Mouse (Mus musculus): ENCODE measurements around the gene Adamtsl2. TPM values are rescaled to one million over a fixed set of nuclear protein-coding genes. Genes with fewer than 3 reads are reported as not detected.

Gene Adamtsl2
- polyA plus RNA-seq, 1 experiment from 2014 or later = 3.8 TPM

DNA sequence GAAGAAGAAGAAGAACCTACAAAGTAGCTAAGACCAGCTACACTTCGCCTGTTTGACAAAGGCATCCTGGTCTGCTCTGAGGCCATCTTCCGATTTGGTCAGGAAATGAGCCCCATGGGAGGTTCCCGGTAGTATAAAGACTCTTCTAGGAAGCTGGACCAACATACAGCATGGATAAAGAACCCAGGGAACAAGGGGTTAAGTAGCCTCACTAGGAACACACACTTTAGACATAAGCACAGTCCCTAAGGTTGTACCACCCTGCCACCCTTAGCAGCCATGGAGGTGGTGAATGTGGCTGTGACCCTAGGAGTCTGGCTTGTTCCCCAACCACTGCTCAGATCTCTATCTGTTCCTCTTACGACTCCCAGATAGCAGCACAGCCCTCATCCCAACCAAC lies 59.2 kb downstream of the Adamtsl2 start:
- no peak for ATAC-seq (ENCODE audit: insufficient number of reproducible peaks, low FRiP score, low TSS enrichment, low read depth)
- Histone ChIP-seq H3K9me3 (replicated peaks) (no peaks in the 10 kb centered on the region), H3K36me3 (no peaks in the 10 kb centered on the region), H3K27me3 (peaks cover 48% of the 10 kb centered on the region), H3K4me2 (replicated peaks) (no peak overlapping the region), H3K27ac (replicated peaks) (no peak overlapping the region), H3K9ac (no peak overlapping the region), H3K4me3 (replicated peaks) (no peak overlapping the region), H3K4me1 (peaks cover 10% of the 10 kb centered on the region)
- WGBS = 58% methylated on average over 4 of the region's 4 CpGs

DNA sequence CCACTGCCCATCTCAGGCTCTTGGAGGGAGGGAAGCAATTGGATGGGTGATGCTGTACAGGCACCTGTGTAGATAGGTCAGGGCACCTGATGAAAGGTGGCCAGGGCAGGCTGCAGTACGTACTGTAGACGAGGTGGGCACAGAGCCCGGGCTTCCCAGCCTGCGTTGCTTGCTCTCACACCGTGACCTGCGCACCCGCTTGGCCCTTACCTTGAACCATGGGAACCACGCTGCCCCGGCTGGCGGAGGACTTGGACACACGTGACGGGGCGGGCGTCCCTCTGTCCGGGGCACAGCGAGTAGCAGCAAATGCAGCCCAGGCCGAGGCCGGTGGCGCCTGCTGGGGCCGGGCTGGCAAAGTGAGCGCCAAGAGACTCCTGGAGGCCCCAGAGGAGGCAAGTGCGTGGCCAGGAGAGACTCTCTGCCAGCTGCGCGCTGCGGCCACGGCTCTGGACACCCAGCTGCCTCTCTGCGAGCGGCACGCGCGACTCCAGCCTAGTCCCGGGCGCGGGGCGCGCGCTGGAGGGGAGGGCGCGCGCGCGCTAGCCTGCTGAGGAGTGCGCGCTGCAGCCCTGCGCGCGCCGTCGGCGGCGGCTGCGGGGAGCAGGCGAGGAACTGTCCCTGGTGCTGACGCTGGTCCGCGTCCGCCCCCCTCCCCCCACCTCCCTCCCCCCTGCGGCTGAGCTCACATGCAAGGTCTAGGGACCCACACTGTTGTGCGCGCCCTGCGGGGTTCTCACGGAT lies 62.9 kb downstream of the Adamtsl2 start, which contains the start of gene Fam163b:
Gene Fam163b, minus strand, starts transcription at position 542 of the 744 bp plus-strand sequence.
- WGBS = 1% methylated on average over 58 of the region's 62 CpGs
- H3K9ac ChIP-seq = no peak within 1 kb of the TSS
- peaks cover 10% of the 10 kb centered on the region for H3K4me1 ChIP-seq
- H3K27me3 ChIP-seq = peaks cover 43% of the 10 kb centered on the region
- ATAC-seq (ENCODE audit: insufficient number of reproducible peaks, low FRiP score, low TSS enrichment, low read depth) = peak; percentile 29; the same call in 1 of the 2 replicates
- peak within 1 kb of the TSS; percentile 41 for H3K4me3 ChIP-seq (replicated peaks)
- H3K27ac ChIP-seq (replicated peaks) = no peak within 1 kb of the TSS
- H3K36me3 ChIP-seq = no peaks in the 10 kb centered on the region
- no peaks in the 10 kb centered on the region for H3K9me3 ChIP-seq (replicated peaks)
- peak within 1 kb of the TSS; percentile 90 for H3K4me2 ChIP-seq (replicated peaks)

DNA sequence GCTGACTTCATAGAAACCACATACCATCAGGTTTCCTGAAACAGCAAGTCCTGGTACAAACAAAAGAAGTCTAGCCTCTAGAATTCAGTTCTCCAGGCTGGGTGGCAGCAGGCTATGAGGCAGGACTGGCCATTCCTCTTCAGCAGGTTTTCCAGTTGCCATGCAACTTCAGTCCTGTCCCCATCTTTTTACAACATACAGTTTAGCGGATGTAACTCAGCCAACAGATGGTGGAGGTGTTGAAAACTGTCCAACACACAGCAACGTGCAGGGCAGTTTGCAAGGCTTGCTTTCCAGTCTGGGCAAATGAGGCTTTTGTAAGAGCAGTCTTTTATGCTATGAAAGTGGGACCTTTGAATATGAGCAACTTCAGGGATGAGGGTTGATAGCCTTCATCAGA lies 65.8 kb downstream of the Adamtsl2 start:
- peaks cover 10% of the 10 kb centered on the region for H3K4me1 ChIP-seq
- H3K36me3 ChIP-seq = no peaks in the 10 kb centered on the region
- H3K9me3 ChIP-seq (replicated peaks) = no peaks in the 10 kb centered on the region
- no peak overlapping the region for H3K9ac ChIP-seq
- H3K27ac ChIP-seq (replicated peaks) = no peak overlapping the region
- no peak overlapping the region for H3K4me3 ChIP-seq (replicated peaks)
- 65% methylated on average over 2 of the region's 2 CpGs for WGBS
- peaks cover 30% of the 10 kb centered on the region for H3K27me3 ChIP-seq
- no peak overlapping the region for H3K4me2 ChIP-seq (replicated peaks)
- ATAC-seq (ENCODE audit: insufficient number of reproducible peaks, low FRiP score, low TSS enrichment, low read depth) = no peak

DNA sequence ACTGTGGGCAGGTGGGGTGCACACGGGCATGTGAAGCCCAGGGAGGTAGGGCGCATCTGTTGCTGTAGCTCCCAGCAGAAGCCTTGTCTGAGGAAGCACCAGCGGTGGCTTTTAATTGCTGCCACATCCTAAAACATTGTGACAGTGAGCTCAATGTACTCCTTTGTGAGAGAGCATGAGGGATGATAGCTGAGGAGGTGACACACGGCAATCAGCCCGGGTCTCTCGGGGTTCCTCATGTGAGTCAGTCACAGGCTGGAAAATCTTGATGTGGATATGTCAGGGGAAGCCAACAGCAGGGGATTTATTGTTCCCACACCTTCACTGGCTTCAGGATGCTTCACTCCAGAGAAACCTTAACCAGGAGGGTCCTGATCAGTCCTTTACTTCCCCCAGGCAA lies 67.7 kb downstream of the Adamtsl2 start:
- no peak for ATAC-seq (ENCODE audit: insufficient number of reproducible peaks, low FRiP score, low TSS enrichment, low read depth)
- Histone ChIP-seq H3K9ac (no peak overlapping the region), H3K4me1 (peaks cover 9% of the 10 kb centered on the region), H3K4me2 (replicated peaks) (no peak overlapping the region), H3K36me3 (no peaks in the 10 kb centered on the region), H3K27ac (replicated peaks) (no peak overlapping the region), H3K27me3 (peaks cover 13% of the 10 kb centered on the region), H3K4me3 (replicated peaks) (no peak overlapping the region), H3K9me3 (replicated peaks) (no peaks in the 10 kb centered on the region)
- 73% methylated on average over 6 of the region's 6 CpGs for WGBS

DNA sequence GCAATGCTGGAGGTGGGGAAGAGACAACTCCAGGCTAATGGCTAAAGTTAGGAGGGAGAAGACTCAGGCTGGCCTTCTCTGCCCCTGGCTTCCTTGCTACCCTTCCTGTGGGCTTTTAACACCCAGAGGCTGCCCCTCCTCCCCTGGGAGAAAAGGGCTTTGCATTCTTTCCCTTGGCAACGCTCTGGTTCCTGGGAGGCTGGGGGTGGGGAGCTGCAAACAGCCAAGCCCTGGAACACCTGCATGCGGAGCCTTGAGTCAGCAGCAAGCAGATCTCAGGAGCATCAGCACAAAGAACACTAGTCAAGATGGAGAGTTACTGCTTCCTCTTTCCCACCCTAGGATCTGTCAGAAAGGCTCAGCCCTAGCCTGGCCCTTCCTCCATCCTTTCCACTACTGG lies 70.3 kb downstream of the Adamtsl2 start:
- ATAC-seq (ENCODE audit: insufficient number of reproducible peaks, low FRiP score, low TSS enrichment, low read depth) = no peak
- H3K27ac ChIP-seq (replicated peaks) = no peak overlapping the region
- no peaks in the 10 kb centered on the region for H3K27me3 ChIP-seq
- H3K4me1 ChIP-seq = no peaks in the 10 kb centered on the region
- H3K4me3 ChIP-seq (replicated peaks) = no peak overlapping the region
- 26% methylated on average over 2 of the region's 2 CpGs for WGBS
- no peak overlapping the region for H3K4me2 ChIP-seq (replicated peaks)
- H3K9me3 ChIP-seq (replicated peaks) = no peaks in the 10 kb centered on the region
- no peaks in the 10 kb centered on the region for H3K36me3 ChIP-seq
- H3K9ac ChIP-seq = no peak overlapping the region

DNA sequence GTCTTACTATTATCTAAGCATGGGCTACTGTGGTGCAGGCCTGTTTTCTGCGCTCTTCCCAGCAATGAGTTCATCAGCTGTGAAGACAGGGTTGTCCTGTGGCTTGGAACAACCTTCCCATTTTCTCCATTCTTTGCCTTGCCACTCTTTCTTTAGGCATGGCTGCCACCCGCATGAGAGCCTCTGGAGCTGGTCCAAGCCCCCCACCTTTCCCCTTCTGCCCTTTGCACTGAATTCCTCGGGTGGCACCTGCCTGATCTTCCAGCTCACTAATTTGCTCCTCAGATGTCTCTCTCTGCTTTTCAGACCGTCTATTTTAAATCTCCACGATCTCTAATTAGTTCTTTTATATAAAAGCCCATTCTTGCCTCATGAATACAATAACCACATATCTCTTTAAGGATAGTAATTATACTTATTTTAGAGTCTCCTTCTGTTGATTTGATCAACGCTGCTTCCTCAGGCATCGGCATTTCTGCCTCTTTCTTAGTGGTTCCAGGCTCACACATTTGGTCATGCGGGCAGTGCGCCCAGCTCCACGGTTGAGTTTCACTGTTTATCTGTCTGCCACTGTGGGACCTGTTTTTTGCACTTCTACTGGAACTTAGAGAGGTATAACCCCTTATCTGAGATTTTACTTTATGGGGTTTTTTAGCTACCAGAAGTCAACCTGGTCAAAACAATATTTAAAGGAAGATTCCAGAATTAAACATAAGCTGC lies 75.4 kb downstream of the Adamtsl2 start:
- Histone ChIP-seq H3K9ac (no peak overlapping the region), H3K4me3 (replicated peaks) (no peak overlapping the region), H3K4me2 (replicated peaks) (no peak overlapping the region), H3K4me1 (no peaks in the 10 kb centered on the region), H3K27ac (replicated peaks) (no peak overlapping the region), H3K9me3 (replicated peaks) (no peaks in the 10 kb centered on the region), H3K36me3 (no peaks in the 10 kb centered on the region), H3K27me3 (no peaks in the 10 kb centered on the region)
- WGBS = 74% methylated on average over 10 of the region's 10 CpGs
- no peak for ATAC-seq (ENCODE audit: insufficient number of reproducible peaks, low FRiP score, low TSS enrichment, low read depth)

DNA sequence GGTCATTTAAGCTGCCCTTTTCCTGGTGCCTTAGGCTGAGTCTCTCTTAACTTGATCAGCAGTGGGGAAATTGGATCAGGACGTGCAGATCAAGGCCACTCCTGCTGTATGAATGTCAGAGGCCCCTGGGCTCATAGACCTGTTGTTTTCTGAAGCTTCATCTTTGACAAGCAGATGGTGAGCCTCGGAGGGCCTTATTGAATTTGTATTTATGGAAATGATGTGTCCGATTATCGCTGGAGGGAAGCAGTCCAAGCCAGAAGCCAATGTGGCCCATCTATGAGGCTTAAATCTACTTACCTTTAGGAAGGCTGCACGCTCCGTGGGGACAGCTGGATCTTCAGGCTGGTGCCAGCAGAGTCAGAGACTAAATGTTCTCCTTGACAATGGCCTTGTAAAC lies 77.4 kb downstream of the Adamtsl2 start:
- Histone ChIP-seq H3K36me3 (no peaks in the 10 kb centered on the region), H3K27me3 (no peaks in the 10 kb centered on the region), H3K4me2 (replicated peaks) (no peak overlapping the region), H3K4me1 (no peaks in the 10 kb centered on the region), H3K9ac (no peak overlapping the region), H3K27ac (replicated peaks) (no peak overlapping the region), H3K9me3 (replicated peaks) (no peaks in the 10 kb centered on the region), H3K4me3 (replicated peaks) (no peak overlapping the region)
- WGBS = 64% methylated on average over 6 of the region's 6 CpGs
- ATAC-seq (ENCODE audit: insufficient number of reproducible peaks, low FRiP score, low TSS enrichment, low read depth) = no peak

Other genes with a start within 250 kb of the Adamtsl2 start
- not detected in 2 replicates for gene Abo, start 214.4 kb upstream of the Adamtsl2 start, polyA plus RNA-seq (2015; fragmentation: Nextera tagmentation; extraction: Ambion mirVana)
- gene Surf6, start 176.5 kb upstream of the Adamtsl2 start, polyA plus RNA-seq (2015; fragmentation: Nextera tagmentation; extraction: Ambion mirVana) = 28.4 and 28.8 TPM in 2 replicates
- gene Med22, start 168.7 kb upstream of the Adamtsl2 start, polyA plus RNA-seq (2015; fragmentation: Nextera tagmentation; extraction: Ambion mirVana) = 52.4 and 56.4 TPM in 2 replicates
- gene Rpl7a, start 168.6 kb upstream of the Adamtsl2 start, polyA plus RNA-seq (2015; fragmentation: Nextera tagmentation; extraction: Ambion mirVana) = 584 and 598 TPM in 2 replicates
- gene Surf2, start 163.0 kb upstream of the Adamtsl2 start, polyA plus RNA-seq (2015; fragmentation: Nextera tagmentation; extraction: Ambion mirVana) = 38.2 TPM in 2 replicates
- 58.4 and 60.4 TPM in 2 replicates for gene Surf1, start 162.8 kb upstream of the Adamtsl2 start, polyA plus RNA-seq (2015; fragmentation: Nextera tagmentation; extraction: Ambion mirVana)
- gene Surf4, start 145.5 kb upstream of the Adamtsl2 start, polyA plus RNA-seq (2015; fragmentation: Nextera tagmentation; extraction: Ambion mirVana) = 265 and 273 TPM in 2 replicates
- 0.07 and 0.14 TPM in 2 replicates for gene Stkld1, start 145.3 kb upstream of the Adamtsl2 start, polyA plus RNA-seq (2015; fragmentation: Nextera tagmentation; extraction: Ambion mirVana)
- 43.2 and 48.6 TPM in 2 replicates for gene Rexo4, start 115.0 kb upstream of the Adamtsl2 start, polyA plus RNA-seq (2015; fragmentation: Nextera tagmentation; extraction: Ambion mirVana)
- gene Adamts13, start 106.0 kb upstream of the Adamtsl2 start, polyA plus RNA-seq (2015; fragmentation: Nextera tagmentation; extraction: Ambion mirVana) = 0.12 and 0.25 TPM in 2 replicates
- 72.7 and 82.7 TPM in 2 replicates for gene Cacfd1, start 69.5 kb upstream of the Adamtsl2 start, polyA plus RNA-seq (2015; fragmentation: Nextera tagmentation; extraction: Ambion mirVana)
- gene Slc2a6, start 51.4 kb upstream of the Adamtsl2 start, polyA plus RNA-seq (2015; fragmentation: Nextera tagmentation; extraction: Ambion mirVana) = 0.91 and 1.1 TPM in 2 replicates
- 63.7 and 71.1 TPM in 2 replicates for gene Mymk, start 7.2 kb upstream of the Adamtsl2 start, polyA plus RNA-seq (2015; fragmentation: Nextera tagmentation; extraction: Ambion mirVana)
- gene Fam163b, start 63.1 kb downstream of the Adamtsl2 start, polyA plus RNA-seq (2015; fragmentation: Nextera tagmentation; extraction: Ambion mirVana) = 0.12 and 0.31 TPM in 2 replicates
- 0.55 and 1.1 TPM in 2 replicates for gene Dbh, start 85.9 kb downstream of the Adamtsl2 start, polyA plus RNA-seq (2015; fragmentation: Nextera tagmentation; extraction: Ambion mirVana)
- 6.3 and 8.5 TPM in 2 replicates for gene Sardh, start 169.0 kb downstream of the Adamtsl2 start, polyA plus RNA-seq (2015; fragmentation: Nextera tagmentation; extraction: Ambion mirVana)